Mouse (Mus musculus) spleen, postnatal 10 days (tissue): ENCODE data around the gene Sphk1.
A peak's percentile ranks its signal among the peaks of the same experiment; 100 is the strongest.

Experiments
- DNase-seq, 2 experiments: peaks; one replicate each; pipeline ENCODE4 v3.0.0; 2021 to 2022; ENCODE audit warnings: low spot score in 2 of 2

Sphk1 gene

GRCm38 (mm10) chr11:116536685-116537084, 6.0 kb downstream of the Sphk1 start:
- DNase-seq: peak; percentile 57 to 59

DNA sequence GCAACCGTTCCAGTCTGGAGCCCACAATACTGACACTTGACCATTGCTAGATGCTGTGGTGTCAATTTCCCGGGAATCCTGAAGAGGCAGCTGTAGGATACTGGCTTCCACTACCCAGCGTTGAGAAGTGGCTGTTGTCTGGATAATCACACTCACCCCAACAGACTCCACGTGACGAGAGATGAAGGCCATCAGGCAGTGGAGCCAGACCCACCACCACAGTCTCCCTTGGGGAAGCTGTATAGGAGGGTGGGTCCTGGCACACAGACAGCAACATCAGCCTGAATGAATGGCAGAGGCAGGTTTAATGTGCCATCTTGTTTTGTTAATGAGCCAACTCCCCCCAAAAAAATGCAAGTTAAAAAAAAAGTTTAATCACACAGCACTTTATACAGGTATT, 6.7 kb downstream of the Sphk1 start:
- DNase-seq: peak in 1 of 2 experiments; percentile 54

GRCm38 (mm10) chr11:116538142-116538735, 7.5 kb downstream of the Sphk1 start:
- DNase-seq: peak; percentile 50 to 63

DNA sequence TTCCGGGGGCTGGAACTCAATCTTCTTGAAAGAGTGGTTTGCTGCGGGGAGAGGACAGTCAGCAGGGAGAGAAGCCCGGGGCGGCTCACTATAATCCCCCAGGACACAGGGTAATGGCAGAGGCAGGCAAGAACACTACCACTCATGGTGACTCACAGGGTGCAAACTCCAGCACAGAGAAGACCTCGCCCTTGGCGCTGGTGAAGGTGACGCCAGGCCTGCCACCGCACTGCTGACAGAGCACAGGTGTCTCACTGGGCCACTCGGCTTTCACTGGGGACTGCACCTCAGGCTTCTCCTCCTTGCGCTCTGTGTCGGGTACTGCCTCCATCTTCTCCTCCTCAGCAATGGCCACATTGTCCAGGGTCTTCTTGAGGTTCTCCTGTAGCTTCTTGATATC, 10.5 kb downstream of the Sphk1 start:
- DNase-seq: peak in 1 of 2 experiments; percentile 8

- peak; percentile 66 to 79 for DNase-seq
Measured at GRCm38 (mm10) chr11:116543110-116543509, 12.4 kb downstream of the Sphk1 start.

- DNase-seq: no peak
Measured at GRCm38 (mm10) chr11:116547296-116548060, 16.8 kb downstream of the Sphk1 start.

GRCm38 (mm10) chr11:116548780-116549179, 18.1 kb downstream of the Sphk1 start:
- no peak for DNase-seq

DNA sequence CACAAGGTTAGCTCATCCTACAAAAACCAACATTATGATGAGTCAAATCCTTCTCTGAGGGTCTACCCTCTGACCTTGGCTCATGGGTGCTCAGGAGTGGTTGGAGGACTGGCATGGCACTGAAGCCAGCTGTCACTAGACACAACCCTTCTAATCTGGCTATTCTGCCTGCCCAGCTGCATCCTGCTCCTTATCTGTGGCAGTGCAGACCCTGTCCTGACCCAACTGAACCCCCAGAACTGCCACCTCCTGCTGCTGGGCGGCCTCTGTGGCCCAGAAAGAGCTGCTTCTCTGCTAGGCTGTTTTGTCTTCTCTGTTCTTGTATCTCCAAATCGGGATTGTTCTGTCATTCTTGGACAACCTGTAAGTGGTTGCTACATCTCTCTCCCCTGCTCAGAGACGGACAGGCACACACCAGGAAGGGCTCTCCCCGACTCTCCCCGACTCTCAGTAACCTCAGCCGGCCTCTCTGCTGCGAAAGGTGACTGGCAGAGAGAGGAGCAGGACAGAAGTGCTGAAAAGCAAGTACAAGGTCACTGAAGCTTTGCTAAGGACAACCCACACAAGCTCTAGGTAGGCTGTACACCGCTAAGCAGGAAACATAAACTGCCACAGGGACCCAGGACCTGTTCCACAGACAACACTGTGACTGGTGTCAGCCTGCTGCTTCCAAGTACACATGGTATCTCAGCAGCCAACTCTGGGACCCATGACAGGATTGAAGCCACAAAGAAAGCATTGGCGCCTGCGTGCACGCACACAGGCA, 18.7 kb downstream of the Sphk1 start:
- DNase-seq: peak; percentile 60 to 73

DNA sequence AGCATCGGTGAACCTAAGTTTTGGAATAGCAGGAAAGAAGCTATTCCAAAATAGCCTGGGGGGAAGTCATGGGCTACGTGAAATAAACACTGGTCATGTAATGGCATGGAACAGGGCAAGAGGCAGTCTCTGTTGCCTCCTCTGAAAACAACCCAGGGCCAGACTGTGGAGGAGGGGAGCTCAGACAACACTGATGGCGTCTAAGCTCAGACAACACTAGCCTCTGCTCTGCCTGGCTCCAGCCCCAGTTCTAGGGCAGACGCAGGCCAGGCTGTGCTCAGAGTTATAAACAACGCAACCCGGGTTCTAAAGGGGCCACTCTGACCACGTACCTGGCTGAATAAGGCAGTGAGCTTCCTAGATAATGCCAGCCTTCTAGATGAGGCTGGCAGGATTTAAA, 20.0 kb downstream of the Sphk1 start:
- DNase-seq: no peak

- no peak for DNase-seq
Measured at GRCm38 (mm10) chr11:116552194-116552593, 21.5 kb downstream of the Sphk1 start.

DNA sequence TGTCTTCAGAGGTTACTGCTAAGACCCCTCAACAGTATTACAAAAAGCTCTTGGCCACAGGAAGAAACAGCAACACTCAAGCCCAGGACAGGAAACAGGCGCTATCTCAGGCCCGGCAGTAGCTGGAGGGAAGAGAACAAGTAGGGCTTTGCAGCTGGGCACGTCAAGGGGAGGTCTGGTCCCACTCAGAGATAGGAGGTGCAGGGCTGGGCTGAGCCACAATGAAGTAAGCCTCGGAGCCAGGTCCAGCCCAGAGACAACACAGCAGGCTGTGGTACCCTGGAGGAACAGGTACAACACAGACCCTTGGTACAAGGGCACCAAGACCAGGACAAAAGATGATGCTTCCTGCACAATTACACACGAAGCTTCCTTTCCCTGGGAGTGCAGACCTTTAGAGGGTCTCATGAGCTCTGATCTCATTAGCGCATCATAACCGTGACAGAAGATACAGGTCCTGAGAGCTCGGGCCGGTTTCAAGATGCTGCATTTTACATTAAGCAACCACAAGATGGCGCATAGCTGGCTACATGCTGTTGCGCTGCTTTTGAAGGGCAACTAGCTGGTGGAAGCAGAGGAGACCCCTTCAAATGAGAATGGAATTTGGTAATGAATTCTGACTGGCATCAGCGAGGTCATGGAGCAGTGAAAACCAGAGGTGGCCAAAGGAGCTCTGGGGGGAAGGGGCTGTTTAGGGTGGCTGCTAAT, 23.6 kb downstream of the Sphk1 start:
- DNase-seq: peak in 1 of 2 experiments; percentile 57

- DNase-seq: no peak
Measured at GRCm38 (mm10) chr11:116555572-116555971, 24.8 kb downstream of the Sphk1 start.

DNA sequence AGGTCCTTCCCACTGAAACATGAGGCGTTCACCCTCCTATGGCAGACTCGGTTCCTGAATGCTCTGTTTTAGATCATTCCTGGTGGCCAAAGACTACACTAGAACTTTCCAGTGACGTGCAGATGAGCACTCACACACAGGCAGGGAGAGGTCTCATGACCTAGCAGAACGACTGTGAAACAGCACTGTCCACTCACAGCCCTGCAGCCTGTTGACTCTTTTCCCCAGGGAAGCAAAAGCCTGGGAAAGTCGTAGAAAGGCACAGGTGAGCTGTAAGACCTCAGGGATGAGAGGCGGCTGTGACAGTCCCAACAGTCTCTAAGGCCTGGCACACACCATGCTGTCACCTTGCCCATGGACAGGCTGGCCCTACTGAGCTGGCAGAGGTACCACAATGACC, 25.6 kb downstream of the Sphk1 start:
- no peak for DNase-seq

DNA sequence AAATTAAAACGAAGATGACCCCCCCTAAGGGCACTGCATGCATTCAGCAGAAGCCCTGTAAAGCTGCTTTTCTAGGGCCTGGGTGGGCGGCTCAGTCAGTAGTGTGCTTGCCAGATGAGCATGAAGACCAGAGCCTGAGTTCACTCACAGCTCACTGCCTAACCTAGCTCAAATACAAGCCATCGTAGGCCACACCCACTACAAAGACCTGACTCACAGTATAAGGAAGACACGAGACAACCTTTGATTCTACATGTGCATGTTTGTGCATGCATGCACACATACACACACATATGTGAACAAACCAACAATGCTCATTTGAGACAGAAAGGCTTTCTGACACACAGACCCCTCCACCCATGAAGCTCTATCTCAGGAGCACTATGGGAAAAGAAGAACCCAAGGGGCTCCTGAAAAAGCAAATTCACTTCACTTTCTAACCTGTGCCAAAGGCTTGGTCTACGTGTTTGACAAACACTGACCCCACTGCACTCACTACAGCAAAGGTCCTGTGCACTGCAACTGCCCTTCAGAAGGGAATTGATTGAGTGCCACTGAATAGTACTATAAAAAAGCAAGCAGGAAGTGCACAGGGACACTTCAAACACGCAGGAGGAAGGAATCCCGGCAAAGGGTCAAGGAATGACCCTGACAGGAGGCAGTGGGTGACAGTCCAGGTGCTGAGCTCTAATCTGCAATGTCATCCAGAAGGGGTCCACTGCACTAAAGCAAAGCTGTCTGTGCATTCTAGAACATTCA, 34.7 kb downstream of the Sphk1 start:
- DNase-seq: no peak

DNA sequence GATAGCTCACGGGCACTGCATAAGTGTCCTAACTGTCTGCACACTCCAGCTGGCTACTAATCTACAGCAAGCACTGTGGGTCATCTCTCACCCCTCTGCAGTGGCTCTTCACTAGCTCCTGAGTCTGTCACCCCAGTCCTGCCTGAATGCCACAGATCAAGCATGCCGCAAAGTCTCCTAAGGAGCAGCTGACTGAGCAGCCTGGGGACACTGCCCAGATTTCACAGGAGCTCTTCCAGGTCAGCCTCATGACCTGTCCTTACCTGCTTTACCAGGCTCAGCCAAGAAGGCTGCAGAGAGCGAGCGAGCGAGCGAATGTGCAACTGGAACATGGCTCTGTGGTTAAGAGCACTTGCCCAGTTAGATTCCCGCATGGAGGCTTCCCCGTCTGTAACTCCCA, 36.8 kb downstream of the Sphk1 start:
- DNase-seq: no peak

DNA sequence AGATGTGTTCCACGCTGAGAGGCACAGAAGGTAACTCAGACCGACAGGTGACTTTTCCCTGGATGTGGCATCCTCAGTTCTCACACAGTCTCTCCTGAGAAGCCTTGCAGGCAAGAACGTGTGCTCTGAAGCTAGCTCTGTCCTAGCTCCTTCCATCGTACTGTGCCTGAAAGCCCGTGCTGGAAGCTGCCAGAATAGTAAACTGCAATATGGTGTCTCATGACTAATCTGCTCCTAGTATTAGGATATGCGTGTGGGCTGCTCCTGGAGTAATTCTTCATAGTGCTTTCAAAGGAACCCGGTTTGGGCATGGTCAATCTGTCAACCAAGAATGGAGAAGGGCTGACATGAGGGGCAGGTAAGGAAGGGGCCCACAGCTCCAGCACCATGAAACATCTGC, 40.1 kb downstream of the Sphk1 start:
- no peak for DNase-seq

GRCm38 (mm10) chr11:116571767-116572679, 41.3 kb downstream of the Sphk1 start:
- peak; percentile 77 to 89 for DNase-seq

DNA sequence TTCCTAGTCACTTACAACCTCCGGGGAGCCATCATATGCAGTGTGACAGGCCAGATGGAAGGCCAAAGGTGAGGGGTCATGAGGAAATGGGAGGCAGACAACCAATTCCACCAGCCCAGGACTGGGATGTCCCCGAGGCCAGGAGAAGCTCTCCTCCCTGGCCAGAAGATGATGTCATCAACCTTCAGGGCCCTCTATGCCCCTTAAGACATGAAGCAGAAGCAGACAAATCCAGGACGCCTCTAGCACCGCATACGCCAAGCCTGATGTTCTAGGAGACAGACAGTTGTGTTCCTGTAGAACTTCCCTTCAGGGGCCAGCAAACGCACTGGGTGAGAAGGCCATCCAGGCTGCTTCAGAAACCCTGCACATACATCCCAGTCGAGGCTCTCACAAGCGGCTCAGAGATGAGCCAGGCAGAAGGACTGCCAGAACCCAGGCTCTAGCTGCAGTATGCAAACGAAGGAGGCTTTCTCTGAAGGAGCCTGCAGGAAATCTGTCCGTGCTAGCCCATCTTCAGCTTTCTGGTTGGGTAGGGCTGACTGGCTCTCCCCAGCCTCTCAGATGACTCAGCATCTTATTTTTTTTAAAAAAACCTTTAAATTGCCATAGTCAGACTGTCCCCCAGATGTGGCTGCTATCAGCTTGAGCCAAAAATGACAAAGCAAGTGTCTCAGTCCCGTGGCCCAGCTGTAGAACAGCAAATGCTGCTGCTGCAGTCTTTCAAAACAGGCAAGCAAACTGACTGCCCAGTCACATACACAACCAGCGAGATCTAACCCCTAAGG, 42.2 kb downstream of the Sphk1 start:
- peak; percentile 63 to 69 for DNase-seq

DNA sequence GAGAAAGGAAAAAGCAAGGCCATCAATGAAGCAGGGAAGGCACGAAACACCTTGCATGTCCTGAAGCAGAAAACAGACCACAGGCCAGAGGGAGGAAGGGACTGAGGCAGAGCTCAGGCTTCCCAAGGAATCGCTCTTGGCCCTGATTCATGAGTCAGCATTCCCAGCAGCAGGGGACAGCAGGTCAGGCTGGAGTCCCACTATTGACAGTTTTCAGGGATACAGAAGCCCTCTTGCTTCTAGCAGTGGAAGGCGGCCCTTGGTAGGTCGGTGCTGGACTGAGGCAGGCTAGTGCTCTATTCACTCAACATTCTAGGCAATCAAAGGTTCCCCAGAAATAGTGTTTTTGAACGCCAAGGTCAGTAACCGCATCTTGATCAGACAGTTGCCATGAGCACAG, 43.8 kb downstream of the Sphk1 start:
- no peak for DNase-seq
